Mouse (Mus musculus) heart, embryonic 13.5 days (tissue): Measurements from ENCODE around the gene Ccdc170. TPM values are rescaled to one million over a fixed set of nuclear protein-coding genes. Genes with fewer than 3 reads are reported as not detected.

Experiments used
- ATAC-seq: fragments of 200-750 bp; cut with Nextera tagmentation; 2 replicates; pipeline ENCODE4 v1.8.0; 2017; ENCODE audit warnings: moderate TSS enrichment; ENCODE audit not compliant: insufficient number of reproducible peaks, low FRiP score, low TSS enrichment; ENCODE audit errors: extremely low read depth
- H3K27ac ChIP-seq: fragments of 300-500 bp; sonication (generic); replicated peaks from 2 replicates; pipeline ENCODE4 v1.5.1; 2015; ENCODE audit warnings: moderate library complexity, mild to moderate bottlenecking, inconsistent platforms
- H3K27me3 ChIP-seq: fragments of 300-500 bp; sonication (generic); replicated peaks from 2 replicates; pipeline ENCODE4 v1.6.1; 2015; ENCODE audit warnings: mild to moderate bottlenecking, inconsistent platforms
- H3K36me3 ChIP-seq: fragments of 300-500 bp; sonication (generic); 2 replicates; pipeline ENCODE4 v1.6.1; 2015; ENCODE audit warnings: mild to moderate bottlenecking, inconsistent platforms
- H3K4me1 ChIP-seq: fragments of 300-500 bp; sonication (generic); 2 replicates; pipeline ENCODE4 v1.6.1; 2015; ENCODE audit warnings: inconsistent platforms
- H3K4me2 ChIP-seq: fragments of 300-500 bp; sonication (generic); 2 replicates; pipeline ENCODE4 v1.6.1; 2015; ENCODE audit warnings: inconsistent platforms, mild to moderate bottlenecking, moderate library complexity
- H3K4me3 ChIP-seq: fragments of 300-500 bp; sonication (generic); 2 replicates; pipeline ENCODE4 v1.5.1; 2015; ENCODE audit warnings: moderate library complexity, mild to moderate bottlenecking, inconsistent platforms
- H3K9ac ChIP-seq: fragments of 300-500 bp; sonication (generic); 2 replicates; pipeline ENCODE4 v1.6.1; 2015; ENCODE audit warnings: inconsistent platforms, mild to moderate bottlenecking, moderate library complexity
- H3K9me3 ChIP-seq: fragments of 300-500 bp; sonication (generic); 2 replicates; pipeline ENCODE4 v1.6.1; 2016; ENCODE audit warnings: inconsistent platforms
- WGBS: fragments of 180-500 bp; shearing (Covaris S2); methylation state at CpG from one replicate; pipeline ENCODE4 v1.1.7; 2015; ENCODE audit warnings: mixed read lengths; 5-methylcytosine and 5-hydroxymethylcytosine counted together
- polyA plus RNA-seq: library from polyadenylated mRNA; unstranded; fragments of >200 nt; fragmentation: Nextera tagmentation; extraction: Ambion mirVana; gene quantifications from 2 replicates; pipeline ENCODE4 v1.2.1, GENCODE M21; 2015

The Ccdc170 gene
- polyA plus RNA-seq, 1 experiment from 2014 or later, result not detected

DNA sequence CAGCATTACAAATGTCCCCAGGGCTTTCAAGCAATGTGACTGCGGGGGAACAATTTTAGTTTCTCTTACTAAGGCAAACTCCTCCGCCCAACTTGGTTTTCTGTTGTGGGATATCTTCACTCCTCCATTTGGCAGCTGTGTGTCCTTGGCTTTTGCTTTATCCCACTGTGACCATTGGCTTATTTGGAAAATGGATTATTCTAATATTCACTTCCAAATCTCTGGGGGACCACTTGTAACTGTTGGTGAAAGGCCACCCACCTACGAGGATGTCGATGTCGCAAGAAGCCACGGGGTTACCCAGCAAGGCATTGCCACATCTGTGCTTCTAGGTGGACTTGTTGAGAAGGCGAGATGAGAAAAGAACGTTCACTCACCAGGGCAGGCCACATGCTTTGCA is 607 bp upstream of the Ccdc170 start:
- no peak overlapping the region for H3K27ac ChIP-seq
- H3K27me3 ChIP-seq, result no peaks in the 10 kb centered on the region
- no peaks in the 10 kb centered on the region for H3K4me1 ChIP-seq
- no peak overlapping the region for H3K4me2 ChIP-seq
- 72% methylated on average over 8 of the region's 8 CpGs for WGBS
- no peaks in the 10 kb centered on the region for H3K36me3 ChIP-seq
- no peak for ATAC-seq
- no peak overlapping the region for H3K4me3 ChIP-seq
- H3K9me3 ChIP-seq, result no peaks in the 10 kb centered on the region
- H3K9ac ChIP-seq, result no peak overlapping the region

DNA sequence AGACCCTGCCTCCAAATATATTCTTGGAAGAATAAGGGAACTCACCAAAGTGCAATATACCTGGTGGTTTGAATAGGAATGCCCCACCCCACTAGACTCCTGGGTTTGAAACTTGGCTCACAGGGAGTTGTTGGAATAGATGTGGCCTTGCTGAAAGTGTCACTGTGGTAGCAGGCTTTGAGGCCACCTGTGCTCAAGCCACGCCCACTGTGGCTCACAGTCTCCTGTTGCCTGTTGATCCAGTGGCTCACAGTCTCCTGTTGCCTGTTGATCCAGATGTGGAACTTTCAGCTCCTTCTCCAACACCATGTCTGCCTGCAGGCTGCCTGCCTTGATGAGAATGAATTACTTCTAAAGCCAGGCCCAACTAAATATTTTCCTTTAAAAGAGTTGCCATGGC is 1.5 kb downstream of the Ccdc170 start:
- 69% methylated on average over 1 of the region's 1 CpGs for WGBS
- no peak overlapping the region for H3K4me2 ChIP-seq
- no peaks in the 10 kb centered on the region for H3K36me3 ChIP-seq
- no peaks in the 10 kb centered on the region for H3K27me3 ChIP-seq
- no peak overlapping the region for H3K4me3 ChIP-seq
- H3K9me3 ChIP-seq, result no peaks in the 10 kb centered on the region
- H3K9ac ChIP-seq, result no peak overlapping the region
- H3K4me1 ChIP-seq, result no peaks in the 10 kb centered on the region
- H3K27ac ChIP-seq, result no peak overlapping the region
- ATAC-seq, result no peak

DNA sequence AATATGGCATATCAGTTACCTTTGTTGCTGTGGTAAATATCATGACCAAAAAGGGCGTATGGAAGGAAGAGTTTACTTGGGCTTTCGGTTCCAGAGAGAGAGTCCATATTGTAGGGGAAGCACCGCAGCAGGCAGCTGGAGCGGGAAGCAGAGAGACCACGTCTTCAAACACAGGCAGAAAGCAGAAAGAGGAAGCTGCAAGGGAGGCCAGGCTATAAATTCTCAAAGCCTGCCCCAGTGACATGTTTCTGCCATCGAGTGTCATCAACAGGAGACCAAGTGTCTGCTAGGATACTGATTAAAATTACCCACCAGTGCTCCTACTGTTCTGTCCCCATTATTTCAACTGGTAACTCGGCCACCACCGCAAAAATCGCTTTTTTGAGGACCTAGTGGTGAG is 2.7 kb downstream of the Ccdc170 start:
- Histone ChIP-seq H3K4me2 (no peak overlapping the region), H3K27ac (no peak overlapping the region), H3K36me3 (no peaks in the 10 kb centered on the region), H3K9ac (no peak overlapping the region), H3K27me3 (no peaks in the 10 kb centered on the region), H3K4me3 (no peak overlapping the region), H3K4me1 (no peaks in the 10 kb centered on the region), H3K9me3 (no peaks in the 10 kb centered on the region)
- ATAC-seq, result no peak
- 72% methylated on average over 9 of the region's 9 CpGs for WGBS

DNA sequence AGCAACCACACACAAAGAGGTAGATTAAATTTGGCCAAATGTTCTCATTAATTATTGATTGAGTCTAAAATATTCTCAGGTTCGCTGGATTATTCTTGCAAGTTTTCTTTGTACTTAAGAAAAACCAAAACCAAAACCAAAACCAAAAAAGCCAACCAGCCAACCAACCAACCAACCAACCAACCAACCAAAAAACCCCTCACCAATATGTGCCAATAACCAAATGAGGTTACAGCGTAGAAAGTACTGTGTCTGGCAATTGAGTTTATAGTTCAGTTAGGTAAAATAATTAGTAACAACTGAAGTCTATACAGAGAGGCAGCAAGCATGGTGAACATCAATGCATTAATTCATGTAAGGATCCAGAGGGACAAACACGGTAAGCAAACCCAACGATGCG is 7.6 kb downstream of the Ccdc170 start:
- Histone ChIP-seq H3K4me3 (no peak overlapping the region), H3K4me2 (no peak overlapping the region), H3K27ac (no peak overlapping the region), H3K9ac (no peak overlapping the region), H3K4me1 (no peaks in the 10 kb centered on the region), H3K27me3 (no peaks in the 10 kb centered on the region), H3K9me3 (no peaks in the 10 kb centered on the region), H3K36me3 (no peaks in the 10 kb centered on the region)
- ATAC-seq, result no peak
- WGBS, result 72% methylated on average over 5 of the region's 5 CpGs

DNA sequence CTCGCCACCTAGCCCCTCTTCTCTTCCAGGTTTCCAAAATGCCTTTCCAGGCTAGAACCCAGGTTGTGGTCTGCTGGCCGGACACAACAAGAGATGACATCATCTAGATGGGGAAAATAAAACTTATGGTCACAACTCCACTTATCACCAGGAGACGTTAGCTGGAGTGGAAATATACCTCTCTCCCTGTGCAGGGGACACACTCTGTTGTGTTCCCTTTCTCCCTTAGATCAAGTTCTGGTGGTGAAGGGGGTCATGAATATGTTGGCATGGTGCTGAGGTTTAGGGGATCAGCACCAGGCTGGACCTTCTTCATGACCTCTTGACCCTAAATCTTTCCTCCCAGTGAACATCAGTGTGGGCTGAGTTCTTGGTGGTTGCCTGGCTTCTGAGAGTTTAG is 9.0 kb downstream of the Ccdc170 start:
- ATAC-seq, result no peak
- Histone ChIP-seq H3K4me2 (no peak overlapping the region), H3K27ac (no peak overlapping the region), H3K27me3 (no peaks in the 10 kb centered on the region), H3K9me3 (no peaks in the 10 kb centered on the region), H3K4me3 (no peak overlapping the region), H3K36me3 (no peaks in the 10 kb centered on the region), H3K9ac (no peak overlapping the region), H3K4me1 (no peaks in the 10 kb centered on the region)
- 33% methylated on average over 3 of the region's 3 CpGs for WGBS

DNA sequence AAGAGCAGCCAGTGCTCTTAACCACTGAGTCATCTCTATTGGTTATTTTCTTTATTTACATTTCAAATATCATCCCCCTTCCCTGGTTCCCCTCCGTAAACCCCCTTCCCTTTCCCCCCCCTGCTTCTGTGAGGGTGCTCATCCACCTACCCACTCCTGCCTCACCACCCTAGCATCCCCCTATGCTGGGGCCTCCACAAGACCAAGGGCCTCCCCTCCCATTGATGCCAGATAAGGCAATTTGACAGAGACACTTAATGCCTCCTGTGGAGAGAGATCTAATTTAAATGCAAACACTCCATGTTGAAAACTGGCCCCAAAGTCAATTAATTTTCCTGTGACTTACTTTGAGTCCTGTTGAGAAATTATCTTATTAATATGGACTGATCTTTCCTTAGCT is 9.7 kb downstream of the Ccdc170 start:
- H3K9me3 ChIP-seq, result no peaks in the 10 kb centered on the region
- H3K4me3 ChIP-seq, result no peak overlapping the region
- H3K36me3 ChIP-seq, result no peaks in the 10 kb centered on the region
- no peak overlapping the region for H3K4me2 ChIP-seq
- no peaks in the 10 kb centered on the region for H3K27me3 ChIP-seq
- H3K4me1 ChIP-seq, result no peaks in the 10 kb centered on the region
- H3K9ac ChIP-seq, result no peak overlapping the region
- ATAC-seq, result no peak
- no peak overlapping the region for H3K27ac ChIP-seq
- 55% methylated on average over 1 of the region's 1 CpGs for WGBS

DNA sequence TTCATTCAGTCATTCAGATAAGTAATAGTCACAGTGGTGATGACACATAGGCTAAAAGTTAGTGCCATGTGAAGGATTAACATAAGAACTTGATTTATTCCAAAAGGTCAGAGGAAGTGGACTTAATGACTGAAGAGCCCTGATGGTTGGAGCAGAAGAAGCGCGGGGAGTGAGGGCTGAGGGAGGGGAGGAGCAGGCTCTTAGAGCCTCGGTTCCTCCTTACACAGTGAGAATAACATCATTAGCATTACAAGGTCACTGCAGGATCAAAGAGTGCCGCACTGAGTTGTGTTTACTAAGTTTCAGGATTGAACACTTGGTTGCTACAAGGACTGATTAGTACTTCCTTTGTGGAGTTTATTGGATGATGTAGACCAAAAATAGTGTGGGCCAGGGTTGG is 10.6 kb downstream of the Ccdc170 start:
- ATAC-seq, result no peak
- H3K27me3 ChIP-seq, result no peaks in the 10 kb centered on the region
- H3K4me3 ChIP-seq, result no peak overlapping the region
- H3K4me2 ChIP-seq, result no peak overlapping the region
- 36% methylated on average over 4 of the region's 4 CpGs for WGBS
- no peaks in the 10 kb centered on the region for H3K9me3 ChIP-seq
- no peaks in the 10 kb centered on the region for H3K4me1 ChIP-seq
- H3K36me3 ChIP-seq, result no peaks in the 10 kb centered on the region
- no peak overlapping the region for H3K9ac ChIP-seq
- no peak overlapping the region for H3K27ac ChIP-seq

DNA sequence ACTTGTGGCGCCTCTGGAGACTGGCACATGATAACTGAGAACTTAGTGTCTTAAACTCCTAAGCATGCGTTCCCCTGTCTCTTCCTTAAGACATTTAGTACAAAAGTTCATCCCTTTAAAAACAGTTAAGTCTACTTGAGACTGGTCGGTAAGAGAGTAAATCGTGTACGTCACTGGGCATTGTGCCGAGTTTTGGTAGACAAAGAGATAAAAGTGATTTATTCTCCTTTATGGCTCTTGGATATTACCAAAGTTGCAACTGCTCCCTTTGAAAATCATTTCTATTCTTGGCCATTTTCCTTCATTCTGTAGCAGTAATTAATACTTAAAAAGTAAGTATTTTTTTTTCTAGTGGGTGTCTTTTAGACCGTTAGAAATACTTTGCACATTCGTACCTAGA is 20.9 kb downstream of the Ccdc170 start:
- no peak overlapping the region for H3K27ac ChIP-seq
- no peak overlapping the region for H3K4me3 ChIP-seq
- ATAC-seq, result no peak
- H3K36me3 ChIP-seq, result no peaks in the 10 kb centered on the region
- H3K9me3 ChIP-seq, result no peaks in the 10 kb centered on the region
- no peak overlapping the region for H3K4me2 ChIP-seq
- H3K9ac ChIP-seq, result no peak overlapping the region
- no peaks in the 10 kb centered on the region for H3K4me1 ChIP-seq
- H3K27me3 ChIP-seq, result no peaks in the 10 kb centered on the region
- WGBS, result 84% methylated on average over 8 of the region's 8 CpGs

DNA sequence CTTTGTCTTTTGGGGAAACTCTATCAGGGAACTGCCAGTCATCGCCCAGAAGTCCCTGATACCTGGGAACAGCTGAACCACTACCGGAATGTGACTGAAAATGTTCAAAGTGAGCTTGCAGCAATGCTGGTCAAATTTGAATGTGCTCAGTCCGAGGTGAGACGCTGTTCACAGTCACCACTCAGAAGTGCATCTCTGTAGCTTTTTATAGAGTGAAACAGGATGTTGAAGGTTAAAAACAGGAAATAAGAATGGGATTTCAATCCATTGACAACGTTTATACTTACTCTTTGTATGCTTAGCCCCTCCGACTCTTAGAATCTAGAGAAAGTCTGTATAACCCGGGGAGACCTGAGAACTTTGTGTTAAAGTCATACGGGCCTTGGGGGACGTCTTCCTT is 30.4 kb downstream of the Ccdc170 start:
- Histone ChIP-seq H3K27me3 (no peaks in the 10 kb centered on the region), H3K4me1 (no peaks in the 10 kb centered on the region), H3K9ac (no peak overlapping the region), H3K27ac (no peak overlapping the region), H3K4me2 (no peak overlapping the region), H3K36me3 (no peaks in the 10 kb centered on the region), H3K9me3 (peaks cover 7% of the 10 kb centered on the region; the same call in 1 of the 2 replicates), H3K4me3 (no peak overlapping the region)
- ATAC-seq, result no peak
- 63% methylated on average over 9 of the region's 9 CpGs for WGBS

DNA sequence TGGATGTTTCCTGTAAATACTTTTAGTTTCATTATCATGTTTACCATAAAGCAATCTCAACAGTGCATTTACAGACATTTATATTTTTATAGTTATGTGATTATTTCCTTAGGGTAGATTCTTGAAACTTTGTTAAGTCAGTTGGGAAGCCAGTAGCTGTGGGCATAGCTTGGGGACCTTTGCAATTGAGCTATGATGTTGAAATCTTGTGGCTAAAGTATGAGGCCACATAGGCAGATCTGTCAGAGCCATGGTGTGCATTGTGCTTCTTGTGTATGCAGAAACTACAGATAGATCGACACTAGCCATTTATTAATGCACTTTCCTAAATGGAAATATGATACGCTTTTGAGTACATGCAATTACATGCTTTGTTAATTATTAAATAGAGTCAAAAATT is 35.3 kb downstream of the Ccdc170 start:
- Histone ChIP-seq H3K4me2 (no peak overlapping the region), H3K27me3 (no peaks in the 10 kb centered on the region), H3K9ac (no peak overlapping the region), H3K9me3 (peaks cover 12% of the 10 kb centered on the region; the same call in 1 of the 2 replicates), H3K4me1 (no peaks in the 10 kb centered on the region), H3K27ac (no peak overlapping the region), H3K36me3 (no peaks in the 10 kb centered on the region), H3K4me3 (no peak overlapping the region)
- 84% methylated on average over 2 of the region's 2 CpGs for WGBS
- ATAC-seq, result no peak

DNA sequence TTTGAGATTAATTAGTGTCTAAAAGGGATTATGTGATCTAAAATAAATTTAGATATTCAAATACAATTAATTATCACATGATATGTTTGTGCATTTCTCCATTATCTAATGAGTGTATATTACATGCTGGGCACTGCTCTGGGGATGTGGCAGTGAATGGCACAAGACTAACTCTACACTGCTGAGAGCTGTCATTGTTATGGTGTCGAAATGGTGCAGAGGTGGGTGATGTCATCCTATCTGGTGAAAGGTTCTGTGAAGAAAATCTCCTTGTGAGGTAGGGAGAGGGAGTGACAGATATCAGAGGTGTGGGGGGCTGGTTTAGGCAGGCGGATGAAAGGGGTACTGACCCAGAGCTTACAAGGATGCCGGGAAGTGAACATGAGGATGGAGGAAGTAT is 37.3 kb downstream of the Ccdc170 start:
- H3K36me3 ChIP-seq, result no peaks in the 10 kb centered on the region
- no peak overlapping the region for H3K4me2 ChIP-seq
- no peak overlapping the region for H3K4me3 ChIP-seq
- H3K4me1 ChIP-seq, result no peaks in the 10 kb centered on the region
- ATAC-seq, result no peak
- no peak overlapping the region for H3K9ac ChIP-seq
- 45% methylated on average over 3 of the region's 3 CpGs for WGBS
- H3K27me3 ChIP-seq, result no peaks in the 10 kb centered on the region
- no peak overlapping the region for H3K27ac ChIP-seq
- peaks cover 12% of the 10 kb centered on the region; the same call in 1 of the 2 replicates for H3K9me3 ChIP-seq

DNA sequence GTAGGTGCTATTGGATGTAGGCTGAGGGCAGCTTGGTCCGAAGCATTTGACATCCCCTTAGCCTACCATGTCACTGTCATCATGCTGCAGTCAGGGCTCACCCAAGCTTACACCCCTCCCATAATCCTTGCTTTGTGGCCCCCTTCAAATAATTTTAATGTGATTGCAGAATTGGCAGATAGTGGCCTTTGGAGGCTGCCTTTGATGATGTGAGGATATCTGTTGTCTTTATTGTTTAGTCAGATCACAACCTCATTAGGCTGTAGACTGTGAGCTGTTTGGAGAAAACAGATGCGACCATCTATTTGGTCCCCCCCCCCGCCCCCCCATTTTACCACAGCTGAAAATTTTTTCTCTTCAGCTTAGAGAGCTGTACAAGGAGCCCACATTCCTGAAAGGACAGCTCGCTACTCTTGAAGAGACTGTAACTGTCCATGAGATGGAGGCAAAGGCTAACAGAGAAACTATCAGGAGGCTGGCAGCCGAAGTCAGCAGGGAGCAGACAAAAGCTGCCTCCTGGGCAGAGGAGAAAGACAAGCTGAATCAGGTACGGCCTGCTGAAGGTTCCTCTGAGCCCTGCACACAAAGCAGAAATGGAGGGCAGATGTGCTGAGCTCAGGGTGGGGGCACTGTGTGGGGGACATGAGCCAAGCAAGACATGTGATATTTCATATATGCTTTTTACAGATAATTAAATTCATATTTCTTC is 38.2 kb downstream of the Ccdc170 start:
- Histone ChIP-seq H3K9ac (no peak overlapping the region), H3K4me1 (no peaks in the 10 kb centered on the region), H3K4me3 (no peak overlapping the region), H3K9me3 (peaks cover 6% of the 10 kb centered on the region; the same call in 1 of the 2 replicates), H3K4me2 (no peak overlapping the region), H3K27me3 (no peaks in the 10 kb centered on the region), H3K36me3 (no peaks in the 10 kb centered on the region), H3K27ac (no peak overlapping the region)
- no peak for ATAC-seq
- 43% methylated on average over 6 of the region's 6 CpGs for WGBS
